Mouse (Mus musculus): Measurements from ENCODE around the gene Lbhd1.
"Not testable (repeated sequence)": the region's sequence is repeated elsewhere in the genome, so short reads cannot be mapped to it uniquely, and the experiment has no call there.

Gene Lbhd1

DNA sequence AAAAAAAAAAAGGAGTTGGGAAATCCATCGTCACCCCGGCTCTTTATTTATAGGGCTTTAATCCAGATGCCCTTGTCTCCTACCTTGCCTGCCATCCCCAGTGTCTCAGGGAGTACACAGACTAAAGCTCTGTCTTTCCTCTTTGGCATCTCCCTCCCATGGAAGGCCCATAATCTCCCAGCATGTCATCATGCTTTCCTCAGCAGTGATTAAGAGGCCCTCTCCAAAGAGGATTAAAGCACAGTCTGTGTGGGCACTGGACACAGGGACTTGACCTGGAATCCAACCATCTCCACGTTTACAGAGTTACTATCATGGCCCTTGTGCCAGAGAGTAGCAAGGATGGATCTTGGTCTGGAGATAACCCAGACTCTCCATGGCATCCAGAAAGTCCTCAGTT is at the start of gene Lbhd1, which contains the start of gene Gm49403:
Lbhd1 (plus strand) TSS at position 117 of the 400 bp plus-strand sequence.
Gm49403 (plus strand) TSS at position 315 of the 400 bp plus-strand sequence.
- DNase-seq (ENCODE audit: low spot score), result no peak

DNA sequence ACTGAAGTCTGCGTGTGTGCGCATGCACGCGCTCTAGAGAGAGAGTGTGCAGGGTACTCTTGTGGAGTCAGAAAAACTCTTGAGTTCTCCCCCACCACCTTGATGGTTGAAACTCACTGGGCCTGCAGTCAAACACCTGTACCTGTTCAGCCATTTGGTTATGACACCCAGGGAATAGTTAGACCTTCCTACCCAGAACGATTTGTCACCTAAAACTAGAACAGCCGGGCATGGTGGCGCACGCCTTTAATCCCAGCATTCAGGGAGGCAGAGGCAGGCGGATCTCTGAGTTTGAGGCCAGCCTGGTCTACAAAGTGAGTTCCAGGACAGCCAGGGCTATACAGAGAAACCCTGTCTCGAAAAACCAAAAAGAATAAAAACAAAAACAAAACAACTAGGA is 47.2 kb upstream of the Lbhd1 start:
- DNase-seq (ENCODE audit: low spot score), result not testable (repeated sequence)

DNA sequence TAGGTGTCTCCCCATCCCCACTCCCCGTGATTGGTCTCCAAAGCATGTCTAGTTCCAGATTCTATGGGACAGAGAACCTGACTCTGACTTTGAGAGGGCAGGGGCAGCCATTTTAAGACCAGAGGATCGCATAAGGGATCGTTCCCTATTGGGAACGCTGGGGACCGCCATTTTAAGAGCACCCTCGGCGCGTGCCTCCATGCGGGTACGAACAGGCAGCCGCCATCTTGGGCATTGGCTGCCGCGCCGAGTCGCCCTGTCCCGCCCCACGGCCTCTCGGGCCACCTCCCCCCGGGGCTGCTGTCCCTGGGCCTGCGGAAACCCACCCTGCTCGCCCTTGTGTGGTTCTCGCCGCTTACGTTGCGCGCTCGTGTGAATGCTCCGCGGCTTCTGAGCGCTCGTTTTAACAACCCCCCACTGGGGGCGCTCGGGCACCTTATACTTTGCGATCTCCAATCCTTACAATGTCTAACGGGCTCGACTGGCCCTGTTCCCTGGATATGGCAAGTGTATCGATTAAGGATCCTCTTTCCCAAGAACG is 46.2 kb upstream of the Lbhd1 start, which contains the start of gene Bscl2:
Bscl2 (plus strand) TSS at position 217 of the 541 bp plus-strand sequence.
- DNase-seq (ENCODE audit: low spot score), result peak; percentile 80

DNA sequence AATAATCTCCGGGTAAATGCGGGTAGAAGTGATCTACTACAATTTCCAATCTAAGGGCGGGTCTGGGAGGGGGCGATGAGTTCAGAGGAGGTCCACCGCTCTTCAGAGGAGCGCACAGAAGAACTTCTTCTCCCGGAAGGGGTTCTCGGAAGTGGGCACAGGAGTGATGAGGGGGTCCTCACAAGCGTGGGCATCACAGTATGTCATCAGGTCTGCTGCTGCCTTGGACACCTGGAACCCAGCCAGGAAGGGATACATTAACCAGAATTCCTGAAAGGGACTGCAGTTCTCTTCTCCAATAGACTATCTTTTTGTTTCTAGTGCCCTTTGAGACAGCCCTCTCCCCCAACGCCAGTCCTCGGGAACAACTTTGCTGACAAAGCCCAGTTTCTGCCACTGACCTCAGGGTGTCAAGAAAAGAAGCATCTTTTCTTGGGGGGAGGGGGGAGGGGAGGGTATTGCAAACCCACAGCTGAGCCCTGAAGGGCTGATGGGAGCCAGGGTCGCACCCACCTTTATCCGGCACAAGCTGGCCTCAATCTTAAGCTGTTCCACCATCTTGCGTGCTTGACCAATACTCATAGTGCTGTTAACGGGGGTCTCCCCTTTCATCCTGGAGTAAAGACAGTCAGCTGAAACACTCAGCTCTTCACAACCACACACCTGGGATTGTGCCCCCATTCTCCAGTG is 45.3 kb upstream of the Lbhd1 start:
- DNase-seq (ENCODE audit: low spot score), result no peak

DNA sequence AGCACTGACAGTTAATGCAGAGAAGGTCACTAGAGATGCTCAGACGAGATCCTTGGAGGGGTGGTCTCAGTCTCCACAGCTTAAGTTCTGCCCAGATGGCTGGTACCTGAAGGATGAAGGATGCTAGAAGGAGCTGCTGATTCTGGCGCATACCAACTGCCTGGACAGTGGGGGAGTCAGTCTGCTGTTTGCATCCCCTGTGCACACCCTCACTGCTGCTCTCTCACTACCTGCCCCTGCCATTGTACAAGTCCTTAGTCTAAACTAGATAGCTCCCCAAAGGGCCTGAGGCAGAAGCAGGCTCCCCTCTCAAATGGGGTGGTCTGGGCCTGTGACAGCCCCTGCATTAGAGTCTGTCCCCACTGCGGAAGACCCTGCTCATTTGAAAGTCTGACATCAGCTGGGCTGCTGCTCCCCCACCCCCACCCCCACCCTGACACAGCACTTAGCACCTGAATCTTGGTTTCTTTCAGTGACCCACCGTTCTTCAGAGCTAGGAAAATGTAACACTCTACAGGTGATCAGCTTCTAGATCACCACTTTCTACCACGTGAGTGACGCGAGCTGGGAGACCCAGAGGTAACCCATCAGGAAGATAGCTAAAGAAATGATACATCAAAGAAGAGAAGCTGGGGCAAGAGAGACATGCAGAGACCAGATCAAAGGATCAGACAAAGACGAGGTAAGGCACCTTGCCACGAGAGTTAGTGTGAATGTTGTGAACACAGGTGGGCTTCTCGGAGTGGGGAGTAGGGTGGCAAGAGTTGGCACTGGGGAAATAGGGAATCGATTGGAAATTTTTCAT is 44.2 kb upstream of the Lbhd1 start, which contains the start of gene Gng3:
Gng3 (minus strand) TSS at position 92 of the 805 bp plus-strand sequence.
- no peak for DNase-seq (ENCODE audit: low spot score)

DNA sequence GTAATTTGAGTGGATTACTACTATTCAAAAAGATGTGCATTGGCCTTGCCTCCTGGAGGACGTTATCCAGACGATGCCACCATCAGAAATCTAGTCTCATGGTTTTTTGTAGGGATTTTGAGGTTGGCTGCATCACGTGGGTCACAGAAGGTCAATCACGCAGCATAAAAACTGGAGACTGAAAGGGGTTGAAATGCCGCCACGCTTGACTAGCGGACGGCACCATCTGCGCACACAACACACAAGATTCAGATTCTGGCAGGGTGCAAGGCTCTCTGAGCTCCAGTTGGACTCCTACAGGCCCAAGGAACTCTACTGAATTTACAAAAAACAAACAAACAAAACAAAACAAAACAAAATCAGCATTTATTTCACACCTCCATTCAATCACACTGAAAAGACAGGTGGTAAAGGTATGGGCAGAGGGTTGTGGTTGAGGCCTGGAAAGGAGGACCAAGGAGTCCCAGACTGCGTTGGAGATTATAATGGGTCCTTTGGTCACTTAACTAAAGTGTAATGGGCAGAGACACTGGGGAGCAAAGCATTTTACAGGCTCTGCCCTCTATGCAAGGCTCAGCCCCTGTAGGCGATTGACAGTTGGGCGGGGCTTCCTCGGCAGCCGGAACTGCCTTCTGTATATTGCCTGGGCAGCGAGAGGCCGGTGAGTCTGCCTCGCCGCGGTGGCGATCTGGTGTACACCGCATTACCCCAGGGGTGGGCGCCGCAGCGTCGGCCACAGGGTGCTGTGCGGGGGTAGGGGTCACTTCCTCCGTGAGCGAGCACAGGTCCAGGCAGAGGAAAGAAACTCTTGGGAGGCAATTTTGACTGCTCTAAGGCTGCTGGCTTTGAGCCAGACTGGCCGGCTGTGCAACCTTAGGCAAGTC is 43.4 kb upstream of the Lbhd1 start:
- DNase-seq (ENCODE audit: low spot score), result peak; percentile 82

DNA sequence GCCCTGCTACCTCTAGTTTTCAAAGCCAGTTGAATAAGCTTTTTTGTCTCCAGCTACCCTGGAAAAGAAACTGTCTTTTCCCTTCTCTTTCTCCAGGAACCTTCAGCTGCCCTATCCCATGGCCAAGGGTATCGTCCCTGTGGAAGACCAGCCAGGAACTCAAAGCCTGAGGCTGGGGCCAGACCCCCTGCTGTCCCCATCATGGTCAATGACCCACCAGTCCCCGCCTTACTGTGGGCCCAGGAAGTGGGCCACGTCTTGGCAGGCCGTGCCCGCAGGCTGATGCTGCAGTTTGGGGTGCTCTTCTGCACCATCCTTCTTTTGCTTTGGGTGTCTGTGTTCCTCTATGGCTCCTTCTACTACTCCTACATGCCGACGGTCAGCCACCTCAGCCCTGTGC is 42.5 kb upstream of the Lbhd1 start:
- DNase-seq (ENCODE audit: low spot score), result no peak

DNA sequence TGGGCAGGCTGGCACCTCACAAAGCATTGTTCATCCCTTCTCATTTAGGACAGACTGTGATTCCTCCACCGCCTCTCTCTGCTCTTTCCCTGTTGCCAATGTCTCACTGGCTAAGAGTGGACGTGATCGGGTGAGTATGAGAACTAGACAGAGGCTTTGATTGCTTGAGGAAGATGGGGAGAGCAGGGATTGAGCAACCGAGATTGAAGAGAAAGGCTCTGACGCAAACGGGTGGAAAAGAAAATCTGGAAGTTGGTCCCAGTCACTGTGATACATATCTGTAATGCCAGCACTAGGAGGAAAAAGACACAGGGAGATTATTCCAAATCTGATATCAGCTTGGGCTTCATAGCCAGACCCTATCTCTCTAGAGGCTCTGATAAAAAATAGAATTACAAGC is 40.6 kb upstream of the Lbhd1 start:
- DNase-seq (ENCODE audit: low spot score), result peak; percentile 46

DNA sequence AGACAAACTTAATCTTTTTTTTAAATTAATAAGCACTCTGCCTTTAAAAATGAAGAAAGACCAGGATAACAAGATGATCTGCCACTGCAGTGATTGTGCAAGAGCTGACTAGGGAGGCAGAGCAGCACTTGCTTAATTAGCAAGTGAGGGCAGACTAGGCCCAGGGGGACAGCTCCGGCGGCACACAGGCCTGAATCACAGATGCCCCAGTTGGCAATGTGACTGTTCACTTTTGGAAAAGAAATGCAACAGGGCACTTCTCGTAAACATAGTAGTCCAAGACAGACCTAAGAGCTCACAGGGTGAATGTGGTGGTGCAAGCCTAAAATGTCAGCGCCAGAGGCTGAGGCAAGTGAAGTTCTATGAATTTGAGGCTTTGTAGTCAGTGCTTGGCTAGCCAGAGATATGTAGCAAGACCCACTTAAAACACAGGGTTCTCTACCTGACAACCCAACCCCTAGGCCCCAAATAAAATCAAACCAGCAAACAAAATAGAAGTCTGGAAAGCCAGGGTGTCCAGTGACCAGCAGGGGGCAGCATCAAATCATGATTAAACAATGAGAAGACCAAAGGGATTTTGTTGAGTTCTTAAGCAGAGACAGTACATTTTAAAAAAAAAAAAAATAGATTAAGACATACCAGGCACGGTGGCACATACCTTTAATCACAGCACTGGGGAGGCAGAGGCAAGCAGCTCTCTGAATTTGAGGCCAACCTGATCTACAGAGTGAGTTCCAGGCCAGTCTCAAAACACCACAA is 39.0 kb upstream of the Lbhd1 start:
- peak; percentile 81 for DNase-seq (ENCODE audit: low spot score)

DNA sequence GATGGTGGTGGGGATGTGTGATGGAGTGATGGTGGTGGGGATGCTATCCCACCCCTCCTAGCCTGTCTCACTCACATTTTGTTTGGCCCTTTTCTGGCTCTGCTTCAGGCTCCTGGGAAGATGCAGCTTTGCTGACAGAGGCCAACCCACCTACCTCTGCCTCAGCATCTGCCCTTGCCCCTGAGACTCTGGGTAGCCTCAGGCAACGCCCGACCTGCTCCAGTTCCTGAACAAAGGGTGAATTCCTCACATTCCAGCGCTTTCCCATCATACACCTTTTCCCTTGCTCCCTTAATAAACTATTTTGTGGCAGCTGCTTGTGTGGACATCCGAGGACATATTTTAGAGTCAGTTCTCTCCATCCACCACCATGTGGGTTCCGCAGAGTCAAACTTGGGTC is 35.2 kb upstream of the Lbhd1 start:
- no peak for DNase-seq (ENCODE audit: low spot score)

DNA sequence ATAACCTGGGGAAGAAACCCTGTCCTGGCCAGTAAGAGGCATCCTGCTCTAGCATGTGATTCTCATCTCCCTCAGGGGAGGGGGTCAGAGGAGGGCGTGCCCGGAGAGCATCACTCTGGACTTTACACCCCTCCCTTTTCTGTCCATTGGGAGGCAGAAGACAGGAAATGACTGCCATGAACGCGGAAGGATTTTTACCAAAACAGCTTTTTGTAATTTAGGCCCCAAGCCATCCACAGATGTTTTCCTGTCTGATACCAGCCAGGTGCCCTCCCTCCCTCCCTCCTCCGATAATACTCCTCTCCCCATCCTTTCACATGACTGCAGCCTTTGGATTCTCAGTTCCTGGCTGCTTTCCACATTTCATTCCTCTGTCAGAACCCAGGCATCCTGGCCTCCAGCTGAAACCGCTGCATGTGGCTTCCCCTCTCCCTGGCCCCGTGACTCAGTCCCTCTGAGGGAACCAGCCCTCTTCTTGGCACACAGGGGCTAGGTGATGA is 33.1 kb upstream of the Lbhd1 start, which contains the start of gene Lrrn4cl:
Lrrn4cl (plus strand) TSS at position 367 of the 500 bp plus-strand sequence.
- no peak for DNase-seq (ENCODE audit: low spot score)

DNA sequence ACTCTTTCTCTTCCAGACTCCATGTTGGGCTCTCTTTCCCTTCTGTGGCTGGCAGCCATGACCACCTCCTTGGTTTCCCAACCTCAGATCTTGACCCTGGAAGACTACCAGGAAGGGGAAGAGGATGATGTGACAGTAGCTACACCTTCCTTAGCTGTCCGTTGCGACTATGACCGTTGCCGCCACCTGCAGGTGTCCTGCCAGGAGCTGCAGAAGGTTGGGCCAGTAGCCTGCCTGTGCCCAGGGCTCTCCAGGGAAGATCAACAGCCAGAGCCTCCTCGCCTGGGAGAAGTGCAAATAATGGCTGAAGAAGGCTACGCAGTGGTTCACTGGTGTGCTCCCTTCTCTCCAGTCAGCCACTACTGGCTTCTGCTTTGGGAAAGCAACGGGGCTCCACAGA is 31.9 kb upstream of the Lbhd1 start:
- DNase-seq (ENCODE audit: low spot score), result peak; percentile 48

DNA sequence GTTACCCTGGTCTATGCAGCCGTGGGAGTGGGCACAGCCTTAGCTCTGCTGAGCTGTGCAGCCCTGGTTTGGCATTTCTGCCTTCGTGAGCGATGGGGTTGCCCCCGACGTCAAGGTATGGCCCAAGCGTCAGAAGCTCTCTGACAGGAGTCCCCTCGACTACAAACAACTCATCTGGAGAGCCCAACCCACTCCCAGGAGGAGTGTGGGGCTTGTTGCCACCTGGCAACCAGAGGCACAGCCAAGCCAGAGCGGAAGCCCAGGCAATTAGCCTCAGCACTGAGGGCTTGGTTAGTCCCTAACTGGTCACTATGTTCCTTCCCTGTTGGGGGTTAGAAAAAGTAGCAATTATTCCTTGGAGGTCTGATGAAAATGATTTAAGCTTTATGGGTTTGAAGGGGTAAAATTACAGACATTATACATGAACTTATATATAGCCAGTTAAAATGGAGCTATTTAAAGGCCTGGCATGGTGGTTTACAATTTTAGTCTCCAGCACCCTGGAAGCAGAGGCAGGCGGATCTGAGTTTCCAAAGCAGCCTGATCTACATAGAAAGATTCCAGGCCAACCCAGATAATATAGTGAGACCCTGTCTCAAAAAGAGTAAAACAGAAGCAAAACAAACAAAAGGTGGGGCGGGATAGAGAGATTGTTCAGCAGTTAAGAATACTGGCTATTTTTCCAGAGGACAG is 31.1 kb upstream of the Lbhd1 start:
- no peak for DNase-seq (ENCODE audit: low spot score)

DNA sequence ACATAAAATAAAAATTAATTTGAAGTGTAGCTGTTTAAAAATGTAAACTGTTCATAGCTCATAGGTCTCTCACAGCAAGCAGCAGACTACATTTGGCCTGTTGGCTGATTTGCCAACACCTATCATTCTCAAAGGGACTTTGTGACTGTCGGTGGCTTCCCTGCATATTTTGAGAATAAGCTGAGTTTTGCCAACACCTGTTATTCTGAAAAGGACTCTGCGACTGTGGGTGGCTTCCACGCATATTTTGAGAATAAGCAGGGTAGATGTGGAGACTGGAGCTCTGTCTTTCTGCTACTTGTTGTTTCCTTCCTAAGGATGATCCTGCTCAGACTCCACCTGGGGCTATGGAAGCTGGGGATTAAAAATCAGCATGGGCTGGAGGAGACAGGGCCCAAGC is 30.4 kb upstream of the Lbhd1 start:
- no peak for DNase-seq (ENCODE audit: low spot score)

DNA sequence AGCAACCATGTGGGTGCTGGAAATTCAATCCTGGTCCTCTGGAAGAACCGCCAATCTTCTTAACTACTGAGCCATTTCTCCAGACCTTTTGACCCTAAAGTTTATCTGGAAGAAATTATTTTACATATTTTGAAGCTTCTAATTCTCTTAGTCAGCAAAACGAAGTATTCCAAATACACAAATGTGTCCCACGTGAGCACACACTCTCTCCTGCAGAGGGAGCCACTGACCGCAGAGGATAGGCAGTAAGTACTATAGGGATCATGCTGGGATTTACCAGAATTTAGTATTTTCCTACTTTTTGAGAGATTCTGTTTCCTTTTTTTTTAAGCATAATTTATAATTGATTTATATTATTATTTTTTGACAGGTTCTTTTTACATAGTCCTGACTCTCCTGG is 25.8 kb upstream of the Lbhd1 start:
- DNase-seq (ENCODE audit: low spot score), result peak; percentile 61

DNA sequence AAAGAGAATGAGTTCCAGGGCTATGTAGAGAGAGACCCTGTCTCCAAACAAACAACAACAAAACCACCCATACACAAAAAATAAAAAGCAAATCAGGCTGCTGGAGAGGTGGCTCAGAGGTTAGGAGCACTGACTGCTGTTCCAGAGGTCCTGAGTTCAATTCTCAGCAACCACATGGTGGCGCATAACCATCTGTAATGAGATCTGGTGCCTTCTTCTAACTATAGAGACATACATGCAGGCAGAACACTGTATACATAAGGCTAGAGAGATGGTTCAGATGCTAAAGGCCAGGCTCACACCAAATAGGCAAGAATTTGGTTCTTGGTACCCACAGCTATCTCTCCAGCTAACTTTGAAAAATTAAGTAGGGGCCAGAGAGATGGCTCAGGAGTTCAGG is 24.5 kb upstream of the Lbhd1 start:
- DNase-seq (ENCODE audit: low spot score), result no peak

DNA sequence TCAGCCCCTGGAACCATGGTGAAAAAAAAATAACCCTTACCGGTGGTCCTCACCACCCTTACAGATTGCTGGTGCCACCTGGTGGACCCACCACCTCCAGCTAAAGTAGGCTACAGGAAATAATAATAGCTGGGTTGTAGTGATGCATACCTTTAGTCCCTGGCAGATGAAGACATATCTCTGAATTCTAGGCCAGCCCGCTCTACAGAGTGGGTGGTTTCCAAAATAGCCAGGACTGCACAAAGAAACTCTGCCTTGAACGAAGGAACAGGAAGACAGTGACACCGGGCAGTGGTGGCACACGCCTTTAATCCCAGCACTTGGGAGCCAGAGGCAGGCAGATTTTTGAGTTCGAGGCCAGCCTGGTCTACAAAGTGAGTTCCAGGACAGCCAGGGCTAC is 19.3 kb upstream of the Lbhd1 start:
- no peak for DNase-seq (ENCODE audit: low spot score)

DNA sequence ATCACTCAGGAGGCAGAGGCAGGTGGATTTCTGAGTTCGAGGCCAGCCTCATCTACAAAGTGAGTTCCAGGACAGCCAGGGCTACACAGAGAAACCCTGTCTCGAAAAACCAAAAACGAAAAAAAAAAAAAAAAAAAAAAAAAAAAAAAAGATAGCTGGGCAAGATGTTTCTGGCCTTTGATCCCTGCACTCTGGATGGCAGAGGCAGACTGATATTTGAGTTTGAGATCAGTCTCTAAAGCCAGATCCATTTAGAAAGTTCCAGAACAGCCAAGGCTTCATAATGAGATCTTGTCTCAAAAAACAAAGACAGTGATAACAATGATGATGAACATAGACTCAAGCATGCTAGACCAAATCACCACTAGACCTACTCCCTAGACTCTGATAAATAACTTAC is 13.2 kb upstream of the Lbhd1 start:
- DNase-seq (ENCODE audit: low spot score), result not testable (repeated sequence)

DNA sequence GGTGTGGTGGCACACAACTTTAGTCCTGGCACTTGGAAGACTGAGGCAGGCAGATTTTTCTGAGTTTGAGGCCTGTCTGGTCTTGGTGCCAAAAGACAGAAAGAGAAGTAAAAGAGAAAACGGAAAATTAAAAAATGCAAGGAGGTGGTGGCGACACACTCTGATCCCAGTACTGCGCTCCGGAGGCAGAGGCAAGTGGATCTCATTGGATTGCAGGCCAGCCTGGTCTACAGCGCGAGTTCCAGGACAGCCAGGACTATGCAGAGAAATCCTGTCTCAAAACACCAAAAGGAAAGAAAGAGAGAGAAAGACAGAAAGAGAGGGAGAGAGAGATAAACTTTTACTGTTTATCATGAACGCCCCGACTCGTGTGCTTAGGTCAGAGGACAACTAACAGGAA is 12.7 kb upstream of the Lbhd1 start:
- no peak for DNase-seq (ENCODE audit: low spot score)

Measured in lung, postnatal 25 days (tissue).